Mouse (Mus musculus): ENCODE measurements around the gene Kng2. TPM values are rescaled to one million over a fixed set of nuclear protein-coding genes. Genes with fewer than 3 reads are reported as not detected.
"Not testable (repeated sequence)": the region's sequence is repeated elsewhere in the genome, so short reads cannot be mapped to it uniquely, and the experiment has no call there.

Gene Kng2
- polyA plus RNA-seq, 1 experiment from 2014 or later: 0.88 TPM

GRCm38 (mm10) chr16:23033673-23034072, 4.4 kb upstream of the Kng2 start:
- no peaks in the 10 kb centered on the region for H3K9me3 ChIP-seq (ENCODE audit: control insufficient read depth, low read length)
- 97% methylated on average over 4 of the region's 4 CpGs for WGBS
- no peak overlapping the region for H3K4me3 ChIP-seq (replicated peaks; ENCODE audit: low read length)
- H3K9ac ChIP-seq: no peak overlapping the region
- H3K27me3 ChIP-seq (ENCODE audit: control insufficient read depth, insufficient read depth, low read length): no peaks in the 10 kb centered on the region
- no peak overlapping the region for H3K4me2 ChIP-seq (replicated peaks)
- DNase-seq (ENCODE audit: low spot score) (no peak), ATAC-seq (ENCODE audit: low FRiP score) (no peak)
- H3K36me3 ChIP-seq (replicated peaks; ENCODE audit: control insufficient read depth, insufficient read depth): no peaks in the 10 kb centered on the region
- H3K4me1 ChIP-seq (replicated peaks; ENCODE audit: control insufficient read depth, insufficient read depth, low read length): no peaks in the 10 kb centered on the region
- H3K27ac ChIP-seq: no peak overlapping the region

DNA sequence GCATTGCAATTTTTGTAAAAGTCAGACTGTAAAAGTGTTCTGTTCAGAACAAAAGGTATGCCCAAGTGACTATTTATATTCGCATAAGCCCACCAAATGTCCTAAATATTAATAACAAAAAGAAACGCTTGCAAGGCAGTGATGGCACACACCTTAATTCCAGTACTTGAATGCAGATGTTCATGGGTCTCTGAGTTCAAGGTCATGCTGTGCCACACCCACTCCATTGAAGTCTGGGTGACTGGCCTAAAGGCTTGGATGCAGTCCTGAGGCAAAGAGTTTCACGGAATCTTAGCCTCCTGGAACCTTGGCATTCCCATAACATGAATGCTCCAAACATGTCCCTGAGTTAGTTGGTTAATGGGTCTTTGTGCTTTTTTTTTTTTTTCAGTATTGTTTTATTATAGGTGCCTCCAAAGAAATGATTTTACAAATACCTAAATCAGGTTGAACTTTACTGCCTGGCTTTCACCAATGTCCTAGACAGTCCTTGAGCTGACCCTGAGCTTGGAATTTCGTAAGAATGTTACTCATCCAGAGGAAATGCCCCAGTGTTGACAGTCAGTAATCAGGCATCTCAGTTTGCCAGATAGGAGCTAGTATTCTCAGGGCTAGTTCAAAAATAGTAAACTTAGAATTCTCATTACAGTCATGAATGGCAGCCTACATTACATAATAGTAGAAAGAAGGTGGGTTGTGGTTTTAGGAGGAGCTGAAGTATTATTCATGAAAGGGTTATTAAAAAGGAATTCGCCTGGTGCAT, 1.6 kb upstream of the Kng2 start:
- 90% methylated on average over 5 of the region's 5 CpGs for WGBS
- no peaks in the 10 kb centered on the region for H3K27me3 ChIP-seq (ENCODE audit: control insufficient read depth, insufficient read depth, low read length)
- DNase-seq (ENCODE audit: low spot score): no peak
- no peaks in the 10 kb centered on the region for H3K4me1 ChIP-seq (replicated peaks; ENCODE audit: control insufficient read depth, insufficient read depth, low read length)
- H3K27ac ChIP-seq: no peak overlapping the region
- no peak overlapping the region for H3K4me2 ChIP-seq (replicated peaks)
- no peak for ATAC-seq (ENCODE audit: low FRiP score)
- H3K36me3 ChIP-seq (replicated peaks; ENCODE audit: control insufficient read depth, insufficient read depth): no peaks in the 10 kb centered on the region
- H3K9ac ChIP-seq: no peak overlapping the region
- no peak overlapping the region for H3K4me3 ChIP-seq (replicated peaks; ENCODE audit: low read length)
- H3K9me3 ChIP-seq (ENCODE audit: control insufficient read depth, low read length): no peaks in the 10 kb centered on the region

DNA sequence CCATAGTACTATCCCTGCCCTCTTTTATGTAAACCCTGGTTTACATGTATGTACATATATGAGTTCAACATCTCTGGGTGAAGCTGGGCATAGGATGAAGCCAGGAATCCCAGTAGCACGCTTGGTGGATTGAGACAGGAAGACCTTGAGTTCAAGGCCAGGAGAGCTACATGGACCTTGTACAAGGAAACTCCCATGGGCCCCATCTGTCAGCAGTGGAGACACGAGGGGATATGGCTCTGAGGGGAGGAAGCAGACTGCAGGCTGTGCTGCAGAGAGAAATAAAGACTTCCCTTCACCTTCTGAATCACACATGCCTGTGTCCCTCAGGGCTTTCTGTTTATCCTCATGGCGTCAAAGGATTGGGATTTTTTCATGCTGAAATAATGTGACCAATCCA, 1.9 kb downstream of the Kng2 start:
- not testable (repeated sequence) for ATAC-seq (ENCODE audit: low FRiP score)

GRCm38 (mm10) chr16:23026582-23026981, 2.7 kb downstream of the Kng2 start:
- no peak overlapping the region for H3K4me2 ChIP-seq (replicated peaks)
- no peaks in the 10 kb centered on the region for H3K4me1 ChIP-seq (replicated peaks; ENCODE audit: control insufficient read depth, insufficient read depth, low read length)
- H3K9me3 ChIP-seq (ENCODE audit: control insufficient read depth, low read length): no peaks in the 10 kb centered on the region
- no peaks in the 10 kb centered on the region for H3K36me3 ChIP-seq (replicated peaks; ENCODE audit: control insufficient read depth, insufficient read depth)
- ATAC-seq (ENCODE audit: low FRiP score) (no peak), DNase-seq (ENCODE audit: low spot score) (no peak)
- H3K27me3 ChIP-seq (ENCODE audit: control insufficient read depth, insufficient read depth, low read length): no peaks in the 10 kb centered on the region
- no peak overlapping the region for H3K9ac ChIP-seq
- no peak overlapping the region for H3K27ac ChIP-seq
- no peak overlapping the region for H3K4me3 ChIP-seq (replicated peaks; ENCODE audit: low read length)

More for the DNA sequence above, 1.9 kb downstream of the Kng2 start:
- 65% methylated on average over 3 of the region's 3 CpGs for WGBS
- not testable (repeated sequence) for H3K36me3 ChIP-seq (replicated peaks; ENCODE audit: control insufficient read depth, insufficient read depth); H3K9me3 ChIP-seq (ENCODE audit: control insufficient read depth, low read length); H3K27ac ChIP-seq; DNase-seq (ENCODE audit: low spot score); H3K4me2 ChIP-seq (replicated peaks); H3K9ac ChIP-seq; H3K27me3 ChIP-seq (ENCODE audit: control insufficient read depth, insufficient read depth, low read length); H3K4me1 ChIP-seq (replicated peaks; ENCODE audit: control insufficient read depth, insufficient read depth, low read length); H3K4me3 ChIP-seq (replicated peaks; ENCODE audit: low read length)

DNA sequence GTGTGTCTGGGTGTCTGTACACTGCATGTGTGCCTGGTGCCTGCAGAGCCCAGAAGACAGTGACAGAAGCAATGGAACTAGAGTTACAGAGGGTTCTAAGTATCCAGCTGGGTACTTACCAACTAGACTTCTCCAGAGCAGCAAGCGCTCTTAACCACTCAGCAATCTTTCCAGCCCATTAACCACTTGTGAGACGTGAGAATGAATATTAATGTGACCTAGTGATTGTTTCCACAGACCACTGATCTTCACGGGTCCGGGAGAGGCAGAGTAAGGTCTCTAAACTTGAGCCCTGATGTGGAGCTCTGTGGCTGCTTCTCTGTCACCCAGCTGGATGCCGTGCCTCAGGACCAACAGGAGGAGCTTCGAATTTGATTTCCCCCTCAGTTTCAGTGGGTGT, 4.2 kb downstream of the Kng2 start:
- no peak overlapping the region for H3K4me3 ChIP-seq (replicated peaks; ENCODE audit: low read length)
- WGBS: 20% methylated on average over 6 of the region's 6 CpGs

GRCm38 (mm10) chr16:23020571-23020970, 8.7 kb downstream of the Kng2 start:
- not testable (repeated sequence) for H3K27me3 ChIP-seq (ENCODE audit: control insufficient read depth, insufficient read depth, low read length); H3K4me3 ChIP-seq (replicated peaks; ENCODE audit: low read length); H3K9me3 ChIP-seq (ENCODE audit: control insufficient read depth, low read length); H3K9ac ChIP-seq; DNase-seq (ENCODE audit: low spot score); H3K36me3 ChIP-seq (replicated peaks; ENCODE audit: control insufficient read depth, insufficient read depth); H3K27ac ChIP-seq; ATAC-seq (ENCODE audit: low FRiP score); H3K4me2 ChIP-seq (replicated peaks); H3K4me1 ChIP-seq (replicated peaks; ENCODE audit: control insufficient read depth, insufficient read depth, low read length)
- 4% methylated on average over 1 of the region's 1 CpGs for WGBS

More for the DNA sequence above, 4.2 kb downstream of the Kng2 start:
- H3K27ac ChIP-seq: no peak overlapping the region
- no peak for DNase-seq (ENCODE audit: low spot score)
- no peaks in the 10 kb centered on the region for H3K36me3 ChIP-seq (replicated peaks; ENCODE audit: control insufficient read depth, insufficient read depth)
- no peak overlapping the region for H3K9ac ChIP-seq
- H3K4me1 ChIP-seq (replicated peaks; ENCODE audit: control insufficient read depth, insufficient read depth, low read length): no peaks in the 10 kb centered on the region
- H3K27me3 ChIP-seq (ENCODE audit: control insufficient read depth, insufficient read depth, low read length): no peaks in the 10 kb centered on the region
- ATAC-seq (ENCODE audit: low FRiP score): no peak
- H3K9me3 ChIP-seq (ENCODE audit: control insufficient read depth, low read length): no peaks in the 10 kb centered on the region
- no peak overlapping the region for H3K4me2 ChIP-seq (replicated peaks)

DNA sequence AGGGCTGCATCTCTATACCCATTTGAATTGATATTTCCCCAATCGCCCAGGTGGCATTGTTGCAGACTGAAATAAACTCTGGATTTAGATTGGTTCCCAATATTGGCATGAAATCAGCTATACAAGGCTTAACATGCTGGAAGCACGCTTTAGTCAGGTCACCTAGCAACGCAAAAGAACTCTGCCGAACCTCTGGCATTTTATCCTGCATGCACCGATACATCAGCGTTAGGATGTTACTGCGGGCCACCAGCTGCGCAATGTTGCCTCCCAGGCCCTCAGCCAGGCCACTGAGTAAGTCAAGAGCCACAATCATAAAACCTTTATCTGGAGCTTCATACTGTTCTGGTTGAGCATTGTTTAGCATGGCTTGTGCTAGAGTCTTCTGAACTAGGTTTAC, 14.6 kb downstream of the Kng2 start:
- not testable (repeated sequence) for H3K27me3 ChIP-seq (ENCODE audit: control insufficient read depth, insufficient read depth, low read length); H3K4me1 ChIP-seq (replicated peaks; ENCODE audit: control insufficient read depth, insufficient read depth, low read length); H3K4me3 ChIP-seq (replicated peaks; ENCODE audit: low read length); DNase-seq (ENCODE audit: low spot score); H3K9me3 ChIP-seq (ENCODE audit: control insufficient read depth, low read length); H3K4me2 ChIP-seq (replicated peaks); H3K9ac ChIP-seq; ATAC-seq (ENCODE audit: low FRiP score); H3K27ac ChIP-seq; H3K36me3 ChIP-seq (replicated peaks; ENCODE audit: control insufficient read depth, insufficient read depth)
- 48% methylated on average over 8 of the region's 8 CpGs for WGBS

DNA sequence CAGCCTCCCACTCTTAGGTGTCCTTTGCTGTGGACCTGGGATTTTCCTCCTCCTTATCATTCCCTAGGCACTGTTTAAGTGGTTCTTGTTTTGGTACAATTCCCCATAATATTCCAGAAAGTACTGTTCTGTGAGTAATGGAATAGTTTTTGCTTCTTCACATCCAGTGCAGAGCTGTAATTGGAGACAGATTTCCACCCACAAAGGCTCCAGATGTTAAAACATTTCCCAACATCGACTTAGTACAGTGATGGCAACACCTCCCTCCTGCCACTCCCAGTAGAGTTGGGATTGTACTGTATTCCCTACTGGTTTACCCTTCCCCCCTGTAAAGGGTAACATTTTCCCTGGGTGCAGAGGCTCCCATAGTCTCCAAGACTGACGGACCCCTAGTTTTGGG, 15.5 kb downstream of the Kng2 start:
- not testable (repeated sequence) for H3K9me3 ChIP-seq (ENCODE audit: control insufficient read depth, low read length); H3K4me2 ChIP-seq (replicated peaks); H3K9ac ChIP-seq; H3K27ac ChIP-seq; DNase-seq (ENCODE audit: low spot score); H3K27me3 ChIP-seq (ENCODE audit: control insufficient read depth, insufficient read depth, low read length); H3K36me3 ChIP-seq (replicated peaks; ENCODE audit: control insufficient read depth, insufficient read depth); H3K4me1 ChIP-seq (replicated peaks; ENCODE audit: control insufficient read depth, insufficient read depth, low read length); H3K4me3 ChIP-seq (replicated peaks; ENCODE audit: low read length); ATAC-seq (ENCODE audit: low FRiP score)
- WGBS: 81% methylated on average over 2 of the region's 2 CpGs

- not testable (repeated sequence) for H3K27me3 ChIP-seq (ENCODE audit: control insufficient read depth, insufficient read depth, low read length); H3K4me3 ChIP-seq (replicated peaks; ENCODE audit: low read length); H3K27ac ChIP-seq; H3K9me3 ChIP-seq (ENCODE audit: control insufficient read depth, low read length); H3K9ac ChIP-seq; H3K36me3 ChIP-seq (replicated peaks; ENCODE audit: control insufficient read depth, insufficient read depth); H3K4me1 ChIP-seq (replicated peaks; ENCODE audit: control insufficient read depth, insufficient read depth, low read length); ATAC-seq (ENCODE audit: low FRiP score); H3K4me2 ChIP-seq (replicated peaks); DNase-seq (ENCODE audit: low spot score)
- 91% methylated on average over 3 of the region's 3 CpGs for WGBS
Measured at GRCm38 (mm10) chr16:22996951-22997350, 32.3 kb downstream of the Kng2 start.
